Mouse (Mus musculus) olfactory bulb, adult 2 months (tissue): ENCODE measurements around the gene Pon2.

ENCODE experiments used
- CTCF ChIP-seq: fragments of 200-500 bp; IDR thresholded peaks from 2 replicates; pipeline ENCODE4 v1.5.1; 2012; ENCODE audit warnings: low read depth, mild to moderate bottlenecking, low read length, moderate library complexity; ENCODE audit not compliant: insufficient read depth
- POLR2A ChIP-seq: fragments of 200-500 bp; IDR thresholded peaks from 2 replicates; pipeline ENCODE4 v1.6.1; 2012; ENCODE audit warnings: mild to moderate bottlenecking, low read depth, low read length, moderate library complexity; ENCODE audit not compliant: insufficient read depth

- no peak for TF ChIP-seq POLR2A
- TF ChIP-seq CTCF: no peak
Measured at GRCm38 (mm10) chr6:5305926-5306325, 7.7 kb upstream of the Pon2 start.
